Mouse (Mus musculus): ENCODE data around the gene Dbp.

DNA sequence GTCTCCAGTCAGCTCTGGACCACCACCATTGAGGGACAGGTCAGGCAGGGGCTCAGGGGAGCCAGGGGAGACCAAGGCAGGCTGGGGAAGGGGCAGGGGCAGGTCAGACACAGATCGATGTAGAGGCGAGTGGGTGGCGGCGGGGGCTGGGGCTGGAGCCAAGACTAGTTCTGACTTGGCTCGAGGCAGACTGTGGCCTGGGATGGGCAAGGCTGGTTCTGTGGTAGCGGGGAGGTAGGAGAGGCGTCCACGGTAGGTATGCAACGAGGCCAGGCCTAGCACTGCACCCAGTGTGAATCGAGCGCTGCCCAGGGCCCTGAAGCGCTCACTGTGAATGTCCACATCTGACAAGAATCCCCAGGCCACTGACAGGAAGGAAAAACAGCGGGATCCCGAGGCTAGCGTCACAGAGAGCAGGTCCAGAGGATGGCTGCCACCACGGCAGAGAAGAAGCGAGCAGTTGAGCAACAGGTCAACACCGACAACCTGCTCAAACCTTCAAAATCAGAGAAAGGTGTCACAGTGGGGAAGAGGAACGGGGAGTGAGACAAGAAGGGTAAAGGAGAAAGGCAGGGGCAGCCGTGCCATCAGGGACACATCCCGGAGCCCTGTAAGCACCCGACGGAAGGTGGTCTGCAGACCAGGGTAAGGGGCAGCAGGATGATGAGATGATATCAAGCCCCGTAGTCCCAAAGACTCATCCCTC lies 6.6 kb downstream of the Dbp start:
- TF ChIP-seq EP300 (IDR thresholded peaks at IDR 0.05), result no peak
- TF ChIP-seq CTCF (IDR thresholded peaks at IDR 0.05), result no peak
